8 mouse cellular contexts compared by ENCODE assay signal in the genomic region with DNA sequence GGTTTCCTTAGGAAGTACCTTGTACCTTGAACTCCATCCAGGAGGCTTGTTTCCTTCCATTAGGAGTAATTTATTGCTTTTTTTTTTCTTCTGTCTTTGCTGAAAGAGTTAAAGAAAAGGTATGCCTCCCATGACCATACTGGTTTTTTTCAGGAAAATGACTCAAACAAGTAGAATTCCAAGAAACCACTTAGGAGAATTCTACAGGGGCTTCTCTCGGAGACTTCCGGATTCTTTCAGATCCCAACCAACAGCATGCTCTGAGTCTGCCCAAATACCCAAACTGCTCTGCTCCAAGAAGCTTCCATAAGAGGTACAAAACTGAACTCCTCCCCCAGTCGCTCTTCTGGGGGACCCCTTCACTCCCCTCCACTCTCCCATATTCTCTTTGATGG. TPM values are rescaled to one million over a fixed set of nuclear protein-coding genes. Genes with fewer than 3 reads are reported as not detected.
DNase-seq lines count a peak whose midpoint lies in the region; ATAC-seq and TF ChIP-seq lines count a peak whose summit lies in the region.
"Had no signal": no experiment of that assay in that cellular context is flagged by ENCODE, and none has a peak within 500 bp of the region (broad histone marks: within the 10 kb centered on the region; RNA-seq: fewer than 3 reads in every experiment).

No protein-coding gene starts in this region.

- no peak for ATAC-seq in lung, embryonic 14.5 days (ENCODE audit: insufficient read depth)
- ATAC-seq in limb, embryonic 11.5 days (ENCODE audit: insufficient number of reproducible peaks, low FRiP score, low TSS enrichment, low read depth): no peak
- no peak for ATAC-seq in stomach, embryonic 15.5 days (ENCODE audit: insufficient read depth, low FRiP score, low read depth)

- peak overlapping the region; percentile 92; the same call in 1 of the 2 replicates for H3K9ac ChIP-seq in lung, embryonic 14.5 days
- no peak overlapping the region for H3K9ac ChIP-seq in limb, embryonic 11.5 days (ENCODE audit: low read length)
- H3K9ac ChIP-seq in stomach, embryonic 15.5 days: no peak overlapping the region; the same call in 1 of the 2 replicates

- peak overlapping the region; percentile 87 for H3K4me2 ChIP-seq in lung, embryonic 14.5 days
- H3K4me2 ChIP-seq in limb, embryonic 11.5 days (ENCODE audit: low read depth, severe bottlenecking): peak overlapping the region; percentile 64
- H3K4me2 ChIP-seq in stomach, embryonic 15.5 days: peak overlapping the region; percentile 87

- peaks cover 5% of the 10 kb centered on the region; the same call in 1 of the 2 replicates for H3K36me3 ChIP-seq in lung, embryonic 14.5 days (ENCODE audit: insufficient read depth)
- no peaks in the 10 kb centered on the region for H3K36me3 ChIP-seq in limb, embryonic 11.5 days (ENCODE audit: control insufficient read depth, insufficient read depth, low read length)
- 0 out of 2 replicates have a peak, but pooled peaks cover 3% of the 10 kb centered on the region for H3K36me3 ChIP-seq in stomach, embryonic 15.5 days

- 49% methylated on average over 3 of the region's 3 CpGs for WGBS in lung, embryonic 14.5 days
- 76% methylated on average over 3 of the region's 3 CpGs for WGBS in limb, embryonic 11.5 days
- WGBS in stomach, embryonic 15.5 days: 64% methylated on average over 3 of the region's 3 CpGs

- peak; percentile 57 for DNase-seq in lung, embryonic 14.5 days
- DNase-seq in lung, postnatal 14 days: no peak
- peak; percentile 44 for DNase-seq in fibroblast of lung, adult 2 months (ENCODE audit: low read depth)
- DNase-seq in limb, embryonic 11.5 days (ENCODE audit: low spot score): no peak
- no peak for DNase-seq in cerebellum, adult 18-20 months
- DNase-seq in frontal cortex, adult 2 months (ENCODE audit: extremely low spot score in 1 of 2, low spot score in 1 of 2): no peak
- DNase-seq: right cerebral cortex, postnatal 4 days had no signal

- H3K27ac ChIP-seq in lung, embryonic 14.5 days (ENCODE audit: low read depth): peak overlapping the region; percentile 97
- no peak overlapping the region for H3K27ac ChIP-seq in limb, embryonic 11.5 days (replicated peaks; ENCODE audit: low read depth, low read length)
- H3K27ac ChIP-seq in stomach, embryonic 15.5 days: peak overlapping the region; percentile 94

- peaks cover 17% of the 10 kb centered on the region for H3K4me1 ChIP-seq in lung, embryonic 14.5 days (ENCODE audit: insufficient read depth)
- peaks cover 18% of the 10 kb centered on the region for H3K4me1 ChIP-seq in limb, embryonic 11.5 days (ENCODE audit: control insufficient read depth, insufficient read depth, low read length)
- peaks cover 15% of the 10 kb centered on the region for H3K4me1 ChIP-seq in stomach, embryonic 15.5 days

- H3K27me3 ChIP-seq in lung, embryonic 14.5 days (ENCODE audit: insufficient read depth, low read length): no peaks in the 10 kb centered on the region
- H3K27me3 ChIP-seq in limb, embryonic 11.5 days (ENCODE audit: control insufficient read depth, insufficient read depth, low read length): no peaks in the 10 kb centered on the region
- no peaks in the 10 kb centered on the region for H3K27me3 ChIP-seq in stomach, embryonic 15.5 days (replicated peaks)

- H3K9me3 ChIP-seq in lung, embryonic 14.5 days (ENCODE audit: low read depth, low read length): no peaks in the 10 kb centered on the region
- H3K9me3 ChIP-seq in limb, embryonic 11.5 days (ENCODE audit: control insufficient read depth, low read length): no peaks in the 10 kb centered on the region
- H3K9me3 ChIP-seq in stomach, embryonic 15.5 days: no peaks in the 10 kb centered on the region

- H3K4me3 ChIP-seq in lung, embryonic 14.5 days (ENCODE audit: low read depth, low read length): peak overlapping the region; percentile 81
- H3K4me3 ChIP-seq in limb, embryonic 11.5 days (ENCODE audit: low read depth, low read length): no peak overlapping the region
- H3K4me3 ChIP-seq in stomach, embryonic 15.5 days (replicated peaks): peak overlapping the region; percentile 92

- no peak for TF ChIP-seq CTCF in lung, embryonic 14.5 days (IDR thresholded peaks at IDR 0.05; ENCODE audit: low read depth)

RNA-seq across cellular contexts. Expression of a gene that starts 1.0 kb away (rescaled TPM):
- 108 and 114 TPM in 2 replicates for polyA plus RNA-seq in lung, embryonic 14.5 days (2014; fragmentation: Nextera tagmentation; extraction: Ambion mirVana)
- 138 and 142 TPM in 2 replicates for polyA plus RNA-seq in limb, embryonic 11.5 days (2014; fragmentation: Nextera tagmentation; extraction: Ambion mirVana)
- polyA plus RNA-seq in stomach, embryonic 15.5 days (2015; fragmentation: Nextera tagmentation; extraction: Ambion mirVana): 64.9 and 67.8 TPM in 2 replicates
- polyA plus RNA-seq in frontal cortex, adult 2 months (2012; rRNA removed): 27.9 and 29.8 TPM in 2 replicates

RNA-seq across cellular contexts. Expression of a gene that starts 17.5 kb away (rescaled TPM):
- not detected in 2 replicates for polyA plus RNA-seq in lung, embryonic 14.5 days (2014; fragmentation: Nextera tagmentation; extraction: Ambion mirVana)
- not detected in 2 replicates for polyA plus RNA-seq in limb, embryonic 11.5 days (2014; fragmentation: Nextera tagmentation; extraction: Ambion mirVana)
- 0.37 TPM in 1 of 2 replicates, not detected in the other for polyA plus RNA-seq in stomach, embryonic 15.5 days (2015; fragmentation: Nextera tagmentation; extraction: Ambion mirVana)
- polyA plus RNA-seq in frontal cortex, adult 2 months (2012; rRNA removed): not detected in 2 replicates

RNA-seq across cellular contexts. Expression of a gene that starts 39.0 kb away (rescaled TPM):
- polyA plus RNA-seq in lung, embryonic 14.5 days (2014; fragmentation: Nextera tagmentation; extraction: Ambion mirVana): 0.11 and 0.14 TPM in 2 replicates
- polyA plus RNA-seq in limb, embryonic 11.5 days (2014; fragmentation: Nextera tagmentation; extraction: Ambion mirVana): not detected in 2 replicates
- not detected in 2 replicates for polyA plus RNA-seq in stomach, embryonic 15.5 days (2015; fragmentation: Nextera tagmentation; extraction: Ambion mirVana)
- 0.11 and 0.14 TPM in 2 replicates for polyA plus RNA-seq in frontal cortex, adult 2 months (2012; rRNA removed)

Comparison
In these comparisons a context has a peak if more than half of its experiments do, and no peak if none do; other contexts are left out.
1. DNase-seq: peak in lung, embryonic 14.5 days (single experiment) and fibroblast of lung, adult 2 months (single experiment); none in lung, postnatal 14 days (single experiment), limb, embryonic 11.5 days (single experiment), cerebellum, adult 18-20 months (0 of 2) and frontal cortex, adult 2 months (0 of 2).
2. Peak in every context shown above with its lines, with median percentiles within 50 percentile points of each other: H3K4me2 ChIP-seq.